Mouse (Mus musculus) embryonic facial prominence, embryonic 12.5 days (tissue): ENCODE measurements around the gene Ankrd60. TPM values are rescaled to one million over a fixed set of nuclear protein-coding genes. Genes with fewer than 3 reads are reported as not detected.

Source experiments
- ATAC-seq: fragments of 200-750 bp; cut with Nextera tagmentation; 2 replicates; pipeline ENCODE4 v1.8.0; 2017; ENCODE audit not compliant: insufficient number of reproducible peaks, insufficient read depth, low FRiP score, low TSS enrichment
- H3K27ac ChIP-seq: fragments of 300-500 bp; sonication (generic); 2 replicates; pipeline ENCODE4 v1.5.1; 2016; ENCODE audit warnings: mild to moderate bottlenecking
- H3K27me3 ChIP-seq: fragments of 300-500 bp; sonication (generic); 2 replicates; pipeline ENCODE4 v1.6.1; 2016; ENCODE audit warnings: mild to moderate bottlenecking, moderate library complexity
- H3K36me3 ChIP-seq: fragments of 300-500 bp; sonication (generic); 2 replicates; pipeline ENCODE4 v1.6.1; 2016; ENCODE audit warnings: mild to moderate bottlenecking
- H3K4me1 ChIP-seq: fragments of 300-500 bp; sonication (generic); 2 replicates; pipeline ENCODE4 v1.6.1; 2016
- H3K4me2 ChIP-seq: fragments of 300-500 bp; sonication (generic); replicated peaks from 2 replicates; pipeline ENCODE4 v1.6.1; 2016; ENCODE audit warnings: mild to moderate bottlenecking, moderate library complexity
- H3K4me3 ChIP-seq: fragments of 300-500 bp; sonication (generic); 2 replicates; pipeline ENCODE4 v1.5.1; 2016; ENCODE audit warnings: mild to moderate bottlenecking
- H3K9ac ChIP-seq: fragments of 300-500 bp; sonication (generic); 2 replicates; pipeline ENCODE4 v1.6.1; 2016; ENCODE audit warnings: mild to moderate bottlenecking, moderate library complexity
- H3K9me3 ChIP-seq: fragments of 300-500 bp; sonication (generic); 2 replicates; pipeline ENCODE4 v1.6.1; 2016; ENCODE audit warnings: mild to moderate bottlenecking, moderate library complexity
- WGBS: fragments of 180-500 bp; shearing (Covaris S2); methylation state at CpG from one replicate; pipeline ENCODE4 v1.1.7; 2016; 5-methylcytosine and 5-hydroxymethylcytosine counted together
- polyA plus RNA-seq: library from polyadenylated mRNA; unstranded; fragments of >200 nt; fragmentation: Nextera tagmentation; extraction: Ambion mirVana; gene quantifications from 2 replicates; pipeline ENCODE4 v1.2.1, GENCODE M21; 2016

Gene Ankrd60
- polyA plus RNA-seq, 1 experiment from 2014 or later = not detected

DNA sequence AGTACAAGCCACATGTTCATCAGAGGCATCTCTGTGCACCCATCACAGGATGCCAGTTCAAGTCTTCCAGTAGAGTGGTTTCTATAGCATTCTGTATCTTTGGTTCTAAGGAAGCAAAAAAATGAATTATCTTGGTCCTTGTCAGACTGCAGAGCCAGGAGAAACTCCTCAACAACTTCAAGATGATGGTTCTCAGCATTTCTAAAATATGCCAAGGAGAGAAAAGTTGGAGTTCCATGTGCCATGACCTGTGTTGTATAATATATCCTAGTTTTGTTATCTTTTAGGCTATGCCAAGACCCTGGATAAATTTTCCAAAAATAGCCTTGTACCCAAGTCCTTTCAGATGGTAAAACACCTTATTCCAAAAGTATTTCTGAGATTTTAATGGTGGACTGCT, 2.9 kb upstream of the Ankrd60 start:
- no peak overlapping the region for H3K9ac ChIP-seq
- no peak for ATAC-seq
- H3K27me3 ChIP-seq = peaks cover 19% of the 10 kb centered on the region

DNA sequence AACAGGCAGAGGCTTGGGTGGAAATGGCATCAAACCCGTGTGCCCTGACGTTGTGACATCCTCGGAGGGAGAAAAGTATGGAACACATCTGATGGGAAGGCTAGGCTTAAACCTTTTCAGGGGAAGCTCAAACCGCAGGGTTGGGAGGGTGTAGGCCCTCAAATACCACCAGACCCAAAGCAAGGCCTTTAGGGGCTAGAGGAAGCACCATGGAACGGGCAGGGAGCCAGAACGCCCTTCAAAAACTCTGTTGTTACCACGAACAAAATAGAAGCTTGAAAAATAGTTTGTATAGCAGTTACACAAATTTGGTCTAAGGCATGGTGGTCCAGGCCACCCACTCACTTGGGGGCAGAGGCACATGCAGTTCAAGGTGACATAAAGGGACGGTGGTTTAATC, 430 bp upstream of the Ankrd60 start:
- WGBS = 26% methylated on average over 8 of the region's 8 CpGs
- no peak overlapping the region for H3K27ac ChIP-seq
- H3K9ac ChIP-seq = no peak overlapping the region
- H3K36me3 ChIP-seq = no peaks in the 10 kb centered on the region
- ATAC-seq = no peak
- 0 out of 2 replicates have a peak, but pooled peaks cover 2% of the 10 kb centered on the region for H3K4me1 ChIP-seq
- no peaks in the 10 kb centered on the region for H3K9me3 ChIP-seq
- H3K4me2 ChIP-seq = peak overlapping the region; percentile 96
- H3K27me3 ChIP-seq = peaks cover 5% of the 10 kb centered on the region
- H3K4me3 ChIP-seq = peak overlapping the region; percentile 54

More for the DNA sequence above, 2.9 kb upstream of the Ankrd60 start:
- H3K36me3 ChIP-seq = no peaks in the 10 kb centered on the region
- no peak overlapping the region for H3K4me3 ChIP-seq
- no peaks in the 10 kb centered on the region for H3K9me3 ChIP-seq
- 0 out of 2 replicates have a peak, but pooled peaks cover 2% of the 10 kb centered on the region for H3K4me1 ChIP-seq
- no peak overlapping the region for H3K4me2 ChIP-seq
- no peak overlapping the region for H3K27ac ChIP-seq

DNA sequence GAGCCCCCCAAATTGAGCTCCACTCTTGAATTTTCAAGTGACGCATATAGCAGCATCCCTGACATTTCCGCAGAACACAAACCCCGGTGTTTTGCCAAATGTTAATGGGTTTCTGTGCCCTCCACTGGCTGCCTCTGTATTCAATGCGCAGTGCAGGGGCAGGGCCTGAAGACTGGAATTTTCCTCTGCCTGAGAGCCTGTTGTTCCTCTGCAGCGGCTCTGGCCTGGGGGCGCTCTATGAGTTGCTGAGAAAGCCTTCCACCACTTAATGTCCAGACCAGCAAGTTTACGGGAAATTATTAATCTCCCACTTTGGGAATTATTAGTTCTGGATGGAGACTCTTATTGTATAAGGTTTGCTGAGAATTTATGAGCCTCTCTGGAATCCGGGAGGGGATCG, 14.0 kb downstream of the Ankrd60 start:
- Histone ChIP-seq H3K9me3 (no peaks in the 10 kb centered on the region), H3K36me3 (no peaks in the 10 kb centered on the region), H3K4me2 (no peak overlapping the region), H3K4me1 (no peaks in the 10 kb centered on the region), H3K27ac (0 out of 2 replicates have a peak overlapping the region, but pooled peaks have one; percentile 18), H3K4me3 (no peak overlapping the region), H3K9ac (no peak overlapping the region), H3K27me3 (no peaks in the 10 kb centered on the region)
- no peak for ATAC-seq
- WGBS = 58% methylated on average over 9 of the region's 9 CpGs

DNA sequence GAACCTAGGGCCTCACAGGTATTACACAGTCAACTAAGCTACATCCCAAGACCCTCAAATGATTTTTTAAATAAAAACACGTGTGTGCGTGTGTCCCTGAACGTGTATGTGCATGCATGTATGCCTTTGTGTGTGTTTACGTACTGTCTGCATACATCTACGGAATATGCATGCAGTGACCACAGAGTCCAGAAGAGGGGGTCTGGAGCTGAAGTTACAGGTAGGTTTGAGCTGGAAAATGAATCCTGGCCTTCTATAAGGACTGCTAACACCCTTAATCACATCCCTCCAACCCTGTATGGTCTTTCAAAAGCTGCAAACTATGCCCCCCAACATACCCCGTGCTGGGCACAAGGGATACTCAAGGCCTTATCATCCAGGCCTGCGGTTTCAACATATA, 14.8 kb downstream of the Ankrd60 start:
- Histone ChIP-seq H3K9me3 (no peaks in the 10 kb centered on the region), H3K4me2 (no peak overlapping the region), H3K9ac (no peak overlapping the region), H3K27ac (no peak overlapping the region), H3K4me1 (no peaks in the 10 kb centered on the region), H3K36me3 (no peaks in the 10 kb centered on the region), H3K27me3 (no peaks in the 10 kb centered on the region), H3K4me3 (no peak overlapping the region)
- 61% methylated on average over 7 of the region's 7 CpGs for WGBS
- no peak for ATAC-seq

- Histone ChIP-seq H3K27me3 (no peaks in the 10 kb centered on the region), H3K4me3 (no peak overlapping the region), H3K36me3 (no peaks in the 10 kb centered on the region), H3K4me2 (no peak overlapping the region), H3K27ac (no peak overlapping the region), H3K9me3 (no peaks in the 10 kb centered on the region), H3K4me1 (no peaks in the 10 kb centered on the region), H3K9ac (no peak overlapping the region)
- WGBS = 47% methylated on average over 5 of the region's 5 CpGs
- no peak for ATAC-seq
Observed at GRCm38 (mm10) chr2:173561851-173562442, 16.2 kb downstream of the Ankrd60 start.

DNA sequence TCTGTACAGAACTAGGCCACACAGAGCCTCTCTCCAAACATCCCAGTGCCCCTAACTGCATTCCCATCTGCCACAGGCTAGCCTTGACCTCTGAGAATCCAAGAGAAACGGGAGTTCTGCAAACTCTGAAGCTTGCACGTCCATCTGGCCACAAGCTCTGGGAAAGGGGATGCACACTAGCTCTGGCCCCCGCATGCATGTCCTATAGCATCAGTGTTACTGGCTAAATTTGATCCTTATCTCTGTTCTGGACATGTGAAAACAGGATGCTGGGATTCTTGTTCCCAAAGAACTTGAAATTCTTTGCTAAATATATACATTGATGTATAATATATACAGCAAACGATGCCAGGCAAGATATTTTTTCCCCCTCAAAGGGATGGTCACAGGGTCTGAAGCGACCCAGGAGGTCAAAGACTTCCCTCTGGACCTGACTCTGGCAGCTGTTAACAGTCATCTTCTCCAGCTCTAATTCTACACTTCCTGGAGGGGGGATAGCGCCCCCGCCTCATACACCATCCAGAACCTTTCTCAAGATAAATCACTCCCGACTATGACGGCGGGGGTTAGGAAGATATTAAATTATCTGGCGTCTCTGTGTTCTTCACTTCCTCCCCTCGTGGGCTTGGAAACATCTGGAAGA, 19.3 kb downstream of the Ankrd60 start:
- Histone ChIP-seq H3K9ac (no peak overlapping the region), H3K4me2 (no peak overlapping the region), H3K4me3 (no peak overlapping the region), H3K27me3 (peaks cover 12% of the 10 kb centered on the region; the same call in 1 of the 2 replicates), H3K27ac (no peak overlapping the region), H3K9me3 (no peaks in the 10 kb centered on the region), H3K36me3 (no peaks in the 10 kb centered on the region), H3K4me1 (no peaks in the 10 kb centered on the region)
- ATAC-seq = no peak
- WGBS = 41% methylated on average over 12 of the region's 12 CpGs

GRCm38 (mm10) chr2:173553863-173554262, 24.3 kb downstream of the Ankrd60 start:
- Histone ChIP-seq H3K9ac (no peak overlapping the region), H3K9me3 (no peaks in the 10 kb centered on the region), H3K36me3 (no peaks in the 10 kb centered on the region), H3K4me1 (no peaks in the 10 kb centered on the region), H3K4me3 (no peak overlapping the region), H3K27ac (no peak overlapping the region), H3K4me2 (no peak overlapping the region), H3K27me3 (peaks cover 12% of the 10 kb centered on the region; the same call in 1 of the 2 replicates)
- ATAC-seq = peak; percentile 24; the same call in 1 of the 2 replicates
- WGBS = 34% methylated on average over 9 of the region's 9 CpGs

DNA sequence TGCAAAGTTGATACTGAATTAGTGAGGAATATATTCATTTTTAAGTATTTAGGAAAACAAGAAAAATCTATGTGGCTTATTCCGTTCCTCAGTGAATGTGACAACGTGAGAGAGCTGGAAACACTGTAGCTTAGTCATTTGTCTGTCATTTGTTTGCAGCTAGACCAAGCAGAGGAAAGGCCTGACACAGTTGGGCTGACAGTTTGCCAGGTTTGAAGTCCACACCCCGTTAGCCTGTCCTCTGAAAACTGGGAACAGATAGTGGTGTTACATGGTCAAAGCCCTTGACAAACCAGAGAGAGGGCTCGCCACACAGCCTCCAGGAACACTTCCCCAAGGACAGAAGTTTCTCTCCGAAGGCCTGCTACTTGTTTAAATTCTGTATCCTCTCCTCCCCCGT, 27.5 kb downstream of the Ankrd60 start:
- Histone ChIP-seq H3K4me1 (0 out of 2 replicates have a peak, but pooled peaks cover 2% of the 10 kb centered on the region), H3K27me3 (peaks cover 17% of the 10 kb centered on the region; the same call in 1 of the 2 replicates), H3K9me3 (no peaks in the 10 kb centered on the region), H3K4me3 (no peak overlapping the region), H3K4me2 (no peak overlapping the region), H3K36me3 (no peaks in the 10 kb centered on the region), H3K9ac (no peak overlapping the region), H3K27ac (no peak overlapping the region)
- no peak for ATAC-seq
- 72% methylated on average over 6 of the region's 6 CpGs for WGBS

- Histone ChIP-seq H3K27ac (no peak overlapping the region), H3K4me3 (no peak overlapping the region), H3K9me3 (no peaks in the 10 kb centered on the region), H3K4me1 (0 out of 2 replicates have a peak, but pooled peaks cover 2% of the 10 kb centered on the region), H3K4me2 (no peak overlapping the region), H3K9ac (no peak overlapping the region), H3K27me3 (0 out of 2 replicates have a peak, but pooled peaks cover 5% of the 10 kb centered on the region), H3K36me3 (no peaks in the 10 kb centered on the region)
- ATAC-seq = no peak
- WGBS = 85% methylated on average over 10 of the region's 10 CpGs
Observed at GRCm38 (mm10) chr2:173549236-173549635, 28.9 kb downstream of the Ankrd60 start.

DNA sequence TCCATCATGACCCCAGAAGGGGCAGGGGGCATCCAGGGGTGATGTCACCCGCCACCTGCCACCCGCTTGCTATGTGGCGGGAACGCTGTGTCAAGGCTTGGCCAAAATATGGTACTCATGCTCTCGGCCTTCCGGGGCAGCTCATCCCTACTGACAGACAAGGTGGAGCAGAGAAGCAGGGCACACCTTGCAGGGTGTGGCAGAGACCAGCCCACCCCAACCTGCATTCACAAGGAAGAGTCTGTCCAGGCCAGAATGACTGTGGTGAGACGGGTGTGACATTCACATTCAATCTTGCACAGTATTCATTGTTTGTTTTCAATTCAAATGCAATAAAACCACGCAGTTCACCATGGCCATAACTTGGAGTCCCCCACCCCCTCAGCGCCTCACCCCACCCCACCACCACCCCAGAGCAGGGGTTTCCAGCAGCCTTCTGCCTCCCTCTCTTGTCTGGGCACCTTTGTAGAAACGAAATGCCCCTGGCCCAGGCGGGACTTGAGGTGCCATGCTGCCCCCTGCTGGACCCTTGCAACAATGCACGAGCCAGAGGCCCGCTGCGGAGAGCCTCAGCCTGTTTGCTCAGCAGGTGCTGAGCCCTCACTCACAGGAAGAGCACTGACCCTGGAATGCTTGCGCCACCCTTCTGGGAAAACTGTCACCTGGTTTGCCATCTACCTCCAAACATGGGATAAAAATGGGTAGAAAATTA, 32.0 kb downstream of the Ankrd60 start:
- Histone ChIP-seq H3K36me3 (no peaks in the 10 kb centered on the region), H3K4me1 (0 out of 2 replicates have a peak, but pooled peaks cover 2% of the 10 kb centered on the region), H3K27me3 (0 out of 2 replicates have a peak, but pooled peaks cover 7% of the 10 kb centered on the region), H3K4me3 (no peak overlapping the region), H3K4me2 (no peak overlapping the region), H3K27ac (no peak overlapping the region), H3K9me3 (no peaks in the 10 kb centered on the region), H3K9ac (no peak overlapping the region)
- WGBS = 43% methylated on average over 15 of the region's 15 CpGs
- ATAC-seq = no peak

DNA sequence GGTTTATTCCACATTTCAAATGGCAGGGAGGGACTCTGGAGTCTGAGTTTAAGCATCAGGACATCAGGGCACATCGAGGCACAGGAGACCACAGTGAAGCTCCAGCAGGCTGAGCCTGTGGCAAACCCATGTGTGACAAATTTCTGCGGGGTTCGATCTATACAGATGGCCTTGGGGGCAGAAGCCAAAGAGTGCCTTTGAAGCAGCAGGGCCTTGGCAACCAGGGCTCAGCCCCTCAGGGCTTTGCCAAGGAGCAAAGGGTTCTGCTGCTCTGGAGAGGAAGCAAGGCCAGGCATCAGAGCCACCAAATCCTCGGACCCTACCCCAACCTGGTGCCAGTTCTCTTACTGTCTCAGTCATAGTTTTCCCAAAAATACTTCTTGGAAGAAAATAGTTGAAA, 35.4 kb downstream of the Ankrd60 start:
- no peak overlapping the region for H3K4me2 ChIP-seq
- no peak overlapping the region for H3K27ac ChIP-seq
- H3K36me3 ChIP-seq = no peaks in the 10 kb centered on the region
- 83% methylated on average over 4 of the region's 4 CpGs for WGBS
- ATAC-seq = no peak
- H3K4me1 ChIP-seq = peaks cover 12% of the 10 kb centered on the region; the same call in 1 of the 2 replicates
- 0 out of 2 replicates have a peak, but pooled peaks cover 7% of the 10 kb centered on the region for H3K27me3 ChIP-seq
- H3K9me3 ChIP-seq = no peaks in the 10 kb centered on the region
- H3K9ac ChIP-seq = no peak overlapping the region
- no peak overlapping the region for H3K4me3 ChIP-seq
